Mouse (Mus musculus) ES-E14 (cell line): ENCODE measurements around the gene Zfp697. TPM values are rescaled to one million over a fixed set of nuclear protein-coding genes. Genes with fewer than 3 reads are reported as not detected.
"Not testable (repeated sequence)": the region's sequence is repeated elsewhere in the genome, so short reads cannot be mapped to it uniquely, and the experiment has no call there.

Experiments used
- DNase-seq: peaks from one replicate; pipeline ENCODE4 v3.0.0-alpha.2; 2013; ENCODE audit warnings: low read depth, low spot score
- H3K27ac ChIP-seq: 2 replicates; pipeline ENCODE4 v1.5.1; 2012; ENCODE audit warnings: low read depth, mild to moderate bottlenecking, low read length, moderate library complexity, mixed read lengths; ENCODE audit not compliant: poor library complexity, insufficient read depth, severe bottlenecking
- H3K36me3 ChIP-seq: 2 replicates; pipeline ENCODE4 v1.6.1; 2012; ENCODE audit warnings: mild to moderate bottlenecking, low read length, moderate library complexity, mixed read lengths; ENCODE audit not compliant: control insufficient read depth, poor library complexity, insufficient read depth, severe bottlenecking
- H3K4me1 ChIP-seq, 2 experiments: fragments of 150-350 bp in 1 of 2; sonication (generic) in 1 of 2; 2 replicates each; pipeline ENCODE4 v1.6.1; 2012; ENCODE audit warnings: low read length in 2 of 2, mild to moderate bottlenecking in 1 of 2, mixed read lengths in 1 of 2; ENCODE audit not compliant: control insufficient read depth in 2 of 2, insufficient read depth in 2 of 2, poor library complexity in 1 of 2
- H3K4me3 ChIP-seq, 2 experiments: fragments of 150-350 bp in 1 of 2; sonication (generic) in 1 of 2; 2 replicates each; pipeline ENCODE4 v1.5.1; 2012; ENCODE audit warnings: low read length in 2 of 2, low read depth in 1 of 2, mild to moderate bottlenecking in 1 of 2, mixed read lengths in 1 of 2; ENCODE audit not compliant: insufficient read depth in 1 of 2, poor library complexity in 1 of 2, severe bottlenecking in 1 of 2
- H3K9ac ChIP-seq: 2 replicates; pipeline ENCODE4 v1.6.1; 2012; ENCODE audit warnings: low read depth, mild to moderate bottlenecking, low read length, mixed read lengths; ENCODE audit not compliant: poor library complexity, insufficient read depth, severe bottlenecking
- H3K9me3 ChIP-seq: fragments of 150-350 bp; sonication (generic); 2 replicates; pipeline ENCODE4 v1.6.1; 2012; ENCODE audit warnings: low read depth, mild to moderate bottlenecking, low read length; ENCODE audit not compliant: control insufficient read depth, insufficient read depth
- in situ Hi-C, 2 experiments: fragments of 600-800 bp; cut with MboI; formaldehyde crosslinking; loops; one replicate each; pipeline ENCODE4 v1.15.1; 2025; ENCODE audit warnings: low sequenced_read_pairs in 2 of 2, inconsistent platforms in 1 of 2; ENCODE audit not compliant: unreplicated experiment in 2 of 2
- total RNA-seq: library from RNA; depleted of rRNA; stranded (reverse); fragments of 300-350 nt; gene quantifications from 2 replicates; pipeline ENCODE4 v1.2.3, GENCODE M21; 2012

The Zfp697 gene
- total RNA-seq, 1 experiment = 3.4 TPM

- H3K9me3 ChIP-seq, H3K9ac ChIP-seq, H3K4me3 ChIP-seq, H3K27ac ChIP-seq, H3K36me3 ChIP-seq, DNase-seq, in situ Hi-C loops, H3K4me1 ChIP-seq: not testable (repeated sequence)
These were observed 142.7 kb downstream of the Zfp697 start for GRCm38 (mm10) chr3:98524978-98525377.

GRCm38 (mm10) chr3:98547641-98548040 is 165.4 kb downstream of the Zfp697 start:
- H3K27ac ChIP-seq, H3K36me3 ChIP-seq, H3K9me3 ChIP-seq, in situ Hi-C loops, H3K4me1 ChIP-seq, DNase-seq, H3K9ac ChIP-seq, H3K4me3 ChIP-seq: not testable (repeated sequence)

GRCm38 (mm10) chr3:98548495-98548894 is 166.2 kb downstream of the Zfp697 start:
- H3K9ac ChIP-seq, H3K36me3 ChIP-seq, H3K27ac ChIP-seq, H3K4me3 ChIP-seq, H3K4me1 ChIP-seq, DNase-seq, in situ Hi-C loops, H3K9me3 ChIP-seq: not testable (repeated sequence)

GRCm38 (mm10) chr3:98550215-98550614 is 168.0 kb downstream of the Zfp697 start:
- in situ Hi-C loops, H3K36me3 ChIP-seq, H3K4me1 ChIP-seq, H3K9ac ChIP-seq, H3K9me3 ChIP-seq, DNase-seq, H3K4me3 ChIP-seq, H3K27ac ChIP-seq: not testable (repeated sequence)

- DNase-seq, H3K36me3 ChIP-seq, H3K9me3 ChIP-seq, in situ Hi-C loops, H3K9ac ChIP-seq, H3K27ac ChIP-seq, H3K4me1 ChIP-seq, H3K4me3 ChIP-seq: not testable (repeated sequence)
These were observed 168.6 kb downstream of the Zfp697 start for GRCm38 (mm10) chr3:98550832-98551231.

- in situ Hi-C loops = not testable (repeated sequence)
These were observed 178.4 kb downstream of the Zfp697 start for GRCm38 (mm10) chr3:98560711-98561110.

GRCm38 (mm10) chr3:98563831-98564230 is 181.6 kb downstream of the Zfp697 start:
- H3K36me3 ChIP-seq, H3K9me3 ChIP-seq, DNase-seq, H3K4me3 ChIP-seq, H3K4me1 ChIP-seq, H3K9ac ChIP-seq, in situ Hi-C loops, H3K27ac ChIP-seq: not testable (repeated sequence)

More at GRCm38 (mm10) chr3:98560711-98561110, 178.4 kb downstream of the Zfp697 start:
- DNase-seq, H3K36me3 ChIP-seq, H3K4me1 ChIP-seq, H3K9ac ChIP-seq, H3K4me3 ChIP-seq, H3K27ac ChIP-seq, H3K9me3 ChIP-seq: not testable (repeated sequence)

GRCm38 (mm10) chr3:98564894-98565293 is 182.6 kb downstream of the Zfp697 start:
- H3K9me3 ChIP-seq, H3K4me1 ChIP-seq, H3K36me3 ChIP-seq, H3K9ac ChIP-seq, DNase-seq, H3K27ac ChIP-seq, in situ Hi-C loops, H3K4me3 ChIP-seq: not testable (repeated sequence)

GRCm38 (mm10) chr3:98567717-98568116 is 185.5 kb downstream of the Zfp697 start:
- H3K9me3 ChIP-seq, H3K36me3 ChIP-seq, DNase-seq, H3K9ac ChIP-seq, H3K4me1 ChIP-seq, H3K27ac ChIP-seq, H3K4me3 ChIP-seq, in situ Hi-C loops: not testable (repeated sequence)
